Mouse (Mus musculus): ENCODE measurements around the gene Man1c1.
A peak's percentile ranks its signal among the peaks of the same experiment; 100 is the strongest.

Man1c1 gene

GRCm38 (mm10) chr4:134723251-134723650, 19.2 kb upstream of the Man1c1 start:
- DNase-seq: no peak

- no peak for DNase-seq
Measured at GRCm38 (mm10) chr4:134721076-134721475, 17.0 kb upstream of the Man1c1 start.

- no peak for DNase-seq
Measured at GRCm38 (mm10) chr4:134720371-134720770, 16.3 kb upstream of the Man1c1 start.

- no peak for DNase-seq
Measured at GRCm38 (mm10) chr4:134719489-134719888, 15.4 kb upstream of the Man1c1 start.

GRCm38 (mm10) chr4:134713937-134714336, 9.8 kb upstream of the Man1c1 start:
- peak; percentile 98 for DNase-seq

GRCm38 (mm10) chr4:134705311-134705710, 1.2 kb upstream of the Man1c1 start:
- no peak for DNase-seq

GRCm38 (mm10) chr4:134704590-134704989, 500 bp upstream of the Man1c1 start:
- no peak for DNase-seq

- peak; percentile 98 for DNase-seq
Measured at GRCm38 (mm10) chr4:134702981-134703834, 882 bp downstream of the Man1c1 start.

- peak; percentile 97 for DNase-seq
Measured at GRCm38 (mm10) chr4:134701934-134702333, 2.2 kb downstream of the Man1c1 start.

GRCm38 (mm10) chr4:134700911-134701310, 3.2 kb downstream of the Man1c1 start:
- DNase-seq: peak; percentile 92

- no peak for DNase-seq
Measured at GRCm38 (mm10) chr4:134693202-134693940, 10.7 kb downstream of the Man1c1 start.

GRCm38 (mm10) chr4:134692388-134692787, 11.7 kb downstream of the Man1c1 start:
- no peak for DNase-seq

GRCm38 (mm10) chr4:134686022-134686661, 17.9 kb downstream of the Man1c1 start:
- DNase-seq: no peak

GRCm38 (mm10) chr4:134684637-134685338, 19.3 kb downstream of the Man1c1 start:
- DNase-seq: no peak

- DNase-seq: no peak
Measured at GRCm38 (mm10) chr4:134683892-134684291, 20.2 kb downstream of the Man1c1 start.

- DNase-seq: no peak
Measured at GRCm38 (mm10) chr4:134683008-134683407, 21.1 kb downstream of the Man1c1 start.

- no peak for DNase-seq
Measured at GRCm38 (mm10) chr4:134682423-134682822, 21.7 kb downstream of the Man1c1 start.

- no peak for DNase-seq
Measured at GRCm38 (mm10) chr4:134681819-134682218, 22.3 kb downstream of the Man1c1 start.

GRCm38 (mm10) chr4:134677556-134678508, 26.3 kb downstream of the Man1c1 start:
- DNase-seq: no peak

GRCm38 (mm10) chr4:134675800-134676199, 28.3 kb downstream of the Man1c1 start:
- no peak for DNase-seq

- DNase-seq: no peak
Measured at GRCm38 (mm10) chr4:134674970-134675369, 29.1 kb downstream of the Man1c1 start.
